Mouse (Mus musculus): Measurements from ENCODE around the gene Tff1. TPM values are rescaled to one million over a fixed set of nuclear protein-coding genes. Genes with fewer than 3 reads are reported as not detected.

The Tff1 gene
- polyA plus RNA-seq, 1 experiment from 2014 or later, result not detected

DNA sequence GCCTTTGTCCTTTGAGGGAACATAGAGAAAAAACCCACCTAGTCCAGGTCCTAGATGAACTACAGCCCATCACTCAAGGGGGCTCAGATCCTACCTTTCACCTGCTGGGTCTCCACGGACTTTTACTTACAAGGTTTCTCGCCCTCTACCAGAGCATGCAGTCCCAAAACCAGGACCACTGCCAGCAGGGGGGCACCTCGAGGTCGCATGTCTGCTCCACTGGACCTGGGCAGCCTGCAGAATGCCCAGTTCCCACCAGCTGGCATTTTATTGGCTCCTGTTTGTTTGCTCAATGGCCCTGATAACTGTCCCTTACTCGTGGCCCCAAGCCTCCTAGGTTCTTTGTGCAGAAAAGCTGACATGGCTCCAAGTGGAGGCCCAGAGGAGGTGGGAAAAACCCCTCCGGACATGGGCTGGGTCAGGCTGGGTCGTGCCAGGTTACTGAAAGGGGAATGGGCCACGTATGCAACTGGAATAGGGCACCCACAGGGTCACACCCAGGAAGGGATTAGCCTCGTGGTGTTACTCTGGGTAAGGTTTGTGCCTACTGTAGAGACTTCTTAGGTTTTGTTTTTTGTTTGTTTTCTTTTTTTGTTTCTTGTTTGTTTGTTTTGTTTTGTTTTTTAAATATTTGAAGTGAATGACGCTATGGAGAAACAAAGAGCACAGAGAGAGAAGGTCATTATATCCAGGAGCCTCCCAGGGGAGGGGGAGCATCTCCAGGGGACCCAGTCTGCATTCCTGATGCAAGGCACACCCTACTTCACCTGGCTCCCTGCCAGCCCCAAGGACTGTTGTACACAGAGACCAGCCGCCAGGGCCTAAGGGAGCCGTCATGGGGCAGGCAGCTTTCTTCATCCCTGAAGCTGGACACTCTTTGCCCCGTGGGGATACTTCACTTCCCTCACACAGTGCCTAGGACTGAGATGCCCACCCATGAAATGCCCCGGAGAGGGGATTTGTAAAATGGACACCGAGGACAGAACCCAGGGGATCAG, 20.7 kb downstream of the Tff1 start, which contains the start of gene Tff2:
TSS of gene Tff2 (minus strand) at position 243 of the 998 bp plus-strand sequence.
- peak; percentile 56 for DNase-seq
- H3K4me1 ChIP-seq (ENCODE audit: control insufficient read depth, insufficient read depth, low read length), result no peaks in the 10 kb centered on the region
- H3K4me2 ChIP-seq (ENCODE audit: low read length), result no peak within 1 kb of the TSS
- no peak within 1 kb of the TSS for H3K27ac ChIP-seq (replicated peaks; ENCODE audit: low read depth, low read length)
- no peaks in the 10 kb centered on the region for H3K27me3 ChIP-seq (ENCODE audit: control insufficient read depth, insufficient read depth, low read length)
- no peaks in the 10 kb centered on the region for H3K36me3 ChIP-seq (ENCODE audit: control insufficient read depth, insufficient read depth, low read length)
- H3K9ac ChIP-seq (replicated peaks; ENCODE audit: low read length), result no peak within 1 kb of the TSS
- ATAC-seq (ENCODE audit: low FRiP score, low TSS enrichment), result no peak
- H3K4me3 ChIP-seq (replicated peaks; ENCODE audit: low read depth, low read length), result no peak within 1 kb of the TSS
- peaks cover 3% of the 10 kb centered on the region; the same call in 1 of the 2 replicates for H3K9me3 ChIP-seq (ENCODE audit: control insufficient read depth, low read length)
- 70% methylated on average over 15 of the region's 15 CpGs for WGBS

DNA sequence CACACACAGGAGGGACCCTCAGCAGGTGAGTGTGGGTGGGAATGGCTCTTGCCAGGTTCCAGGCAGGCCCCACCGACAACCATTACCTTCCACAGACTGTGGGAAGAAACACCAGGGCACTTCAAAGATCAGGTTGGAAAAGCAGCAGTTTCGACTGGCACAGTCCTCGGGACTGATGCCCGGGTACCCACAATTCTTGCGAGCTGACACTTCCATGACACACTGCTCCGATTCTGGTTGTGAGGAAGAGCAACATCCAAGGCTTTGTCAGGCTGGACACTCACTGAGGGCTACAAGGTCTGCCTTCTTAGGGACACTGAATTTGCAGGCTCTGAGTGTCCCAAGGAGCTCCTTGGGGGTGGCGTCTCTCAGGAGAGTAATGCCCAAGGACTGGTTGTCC, 23.0 kb downstream of the Tff1 start:
- Histone ChIP-seq H3K27ac (replicated peaks; ENCODE audit: low read depth, low read length) (no peak overlapping the region), H3K4me3 (replicated peaks; ENCODE audit: low read depth, low read length) (no peak overlapping the region), H3K9me3 (ENCODE audit: control insufficient read depth, low read length) (no peaks in the 10 kb centered on the region), H3K4me1 (ENCODE audit: control insufficient read depth, insufficient read depth, low read length) (no peaks in the 10 kb centered on the region), H3K9ac (replicated peaks; ENCODE audit: low read length) (no peak overlapping the region), H3K27me3 (ENCODE audit: control insufficient read depth, insufficient read depth, low read length) (no peaks in the 10 kb centered on the region), H3K36me3 (ENCODE audit: control insufficient read depth, insufficient read depth, low read length) (no peaks in the 10 kb centered on the region), H3K4me2 (ENCODE audit: low read length) (no peak overlapping the region)
- 91% methylated on average over 7 of the region's 7 CpGs for whole genome bisulfite sequencing
- no peak for DNase-seq
- ATAC-seq (ENCODE audit: low FRiP score, low TSS enrichment), result no peak

DNA sequence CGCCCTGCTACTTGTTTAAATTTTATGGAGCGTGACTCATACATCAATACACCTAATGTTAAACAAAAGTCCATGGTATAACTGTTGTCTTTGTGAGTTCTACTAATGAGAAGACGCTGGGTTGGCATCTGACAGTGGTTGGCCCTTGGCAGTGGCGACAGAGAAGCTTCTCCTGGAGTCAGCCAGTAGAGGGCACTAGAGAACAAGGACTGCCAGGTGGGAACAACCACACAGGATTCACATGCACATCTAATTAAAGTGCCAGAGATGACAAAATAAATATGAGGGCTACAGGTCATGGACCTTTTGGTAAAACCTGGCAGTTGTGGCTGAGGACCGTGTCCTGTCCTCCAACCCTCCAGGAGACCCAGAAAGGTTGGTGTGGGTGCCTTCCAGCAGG, 26.7 kb downstream of the Tff1 start:
- 27% methylated on average over 5 of the region's 5 CpGs for WGBS
- no peak overlapping the region for H3K4me3 ChIP-seq (replicated peaks; ENCODE audit: low read depth, low read length)
- no peak overlapping the region for H3K4me2 ChIP-seq (ENCODE audit: low read length)
- no peaks in the 10 kb centered on the region for H3K36me3 ChIP-seq (ENCODE audit: control insufficient read depth, insufficient read depth, low read length)
- H3K9ac ChIP-seq (replicated peaks; ENCODE audit: low read length), result no peak overlapping the region
- no peak for ATAC-seq (ENCODE audit: low FRiP score, low TSS enrichment)
- DNase-seq, result peak; percentile 86
- no peak overlapping the region for H3K27ac ChIP-seq (replicated peaks; ENCODE audit: low read depth, low read length)
- H3K9me3 ChIP-seq (ENCODE audit: control insufficient read depth, low read length), result no peaks in the 10 kb centered on the region
- no peaks in the 10 kb centered on the region for H3K4me1 ChIP-seq (ENCODE audit: control insufficient read depth, insufficient read depth, low read length)
- H3K27me3 ChIP-seq (ENCODE audit: control insufficient read depth, insufficient read depth, low read length), result no peaks in the 10 kb centered on the region

DNA sequence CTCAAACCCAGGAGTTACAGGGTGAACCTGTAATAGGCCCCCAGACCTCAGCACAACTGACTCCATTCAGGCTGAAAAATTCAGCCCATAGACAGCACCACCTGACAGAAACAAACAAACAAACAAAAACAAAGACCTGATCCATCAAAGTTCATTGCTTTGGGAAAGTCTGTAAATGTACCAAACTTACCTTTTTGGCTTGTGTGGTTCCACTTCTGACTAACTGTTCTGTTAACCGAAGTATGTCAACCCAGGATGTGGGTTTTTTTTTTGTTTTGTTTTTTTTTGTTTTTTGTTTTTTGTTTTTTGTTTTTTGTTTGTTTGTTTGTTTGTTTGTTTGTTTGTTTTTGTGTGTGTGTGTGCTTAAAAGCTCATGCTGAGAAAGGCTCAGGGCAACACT, 28.3 kb downstream of the Tff1 start:
- no peak overlapping the region for H3K9ac ChIP-seq (replicated peaks; ENCODE audit: low read length)
- 89% methylated on average over 1 of the region's 1 CpGs for WGBS
- no peaks in the 10 kb centered on the region for H3K4me1 ChIP-seq (ENCODE audit: control insufficient read depth, insufficient read depth, low read length)
- no peak overlapping the region for H3K27ac ChIP-seq (replicated peaks; ENCODE audit: low read depth, low read length)
- no peaks in the 10 kb centered on the region for H3K27me3 ChIP-seq (ENCODE audit: control insufficient read depth, insufficient read depth, low read length)
- H3K4me2 ChIP-seq (ENCODE audit: low read length), result no peak overlapping the region
- no peaks in the 10 kb centered on the region for H3K36me3 ChIP-seq (ENCODE audit: control insufficient read depth, insufficient read depth, low read length)
- ATAC-seq (ENCODE audit: low FRiP score, low TSS enrichment) (no peak), DNase-seq (no peak)
- no peak overlapping the region for H3K4me3 ChIP-seq (replicated peaks; ENCODE audit: low read depth, low read length)
- no peaks in the 10 kb centered on the region for H3K9me3 ChIP-seq (ENCODE audit: control insufficient read depth, low read length)

GRCm38 (mm10) chr17:31136291-31136690, 28.8 kb downstream of the Tff1 start:
- WGBS, result 69% methylated on average over 3 of the region's 3 CpGs
- Histone ChIP-seq H3K27ac (replicated peaks; ENCODE audit: low read depth, low read length) (no peak overlapping the region), H3K4me2 (ENCODE audit: low read length) (no peak overlapping the region), H3K9me3 (ENCODE audit: control insufficient read depth, low read length) (no peaks in the 10 kb centered on the region), H3K9ac (replicated peaks; ENCODE audit: low read length) (no peak overlapping the region), H3K4me1 (ENCODE audit: control insufficient read depth, insufficient read depth, low read length) (no peaks in the 10 kb centered on the region), H3K4me3 (replicated peaks; ENCODE audit: low read depth, low read length) (no peak overlapping the region), H3K27me3 (ENCODE audit: control insufficient read depth, insufficient read depth, low read length) (no peaks in the 10 kb centered on the region), H3K36me3 (ENCODE audit: control insufficient read depth, insufficient read depth, low read length) (no peaks in the 10 kb centered on the region)
- ATAC-seq (ENCODE audit: low FRiP score, low TSS enrichment) (no peak), DNase-seq (no peak)

DNA sequence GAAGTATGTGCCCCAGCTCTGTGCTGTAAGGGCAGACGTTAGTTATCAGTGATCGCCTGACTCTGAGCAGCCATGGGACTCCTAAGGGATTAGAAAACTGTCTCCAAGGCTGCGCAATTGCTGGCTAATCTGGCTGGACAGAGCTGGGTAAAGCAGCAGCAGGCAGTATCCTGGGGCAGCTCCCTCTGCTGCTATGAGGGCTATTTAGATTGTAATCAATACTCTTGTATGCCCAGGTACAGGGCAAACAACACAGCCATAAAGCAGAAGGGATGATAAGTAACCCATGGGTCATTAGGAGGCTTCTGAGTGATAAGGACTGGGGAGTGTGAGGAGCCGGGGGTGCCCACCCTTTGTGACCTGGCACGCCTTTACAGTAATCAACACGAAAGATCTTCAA, 30.2 kb downstream of the Tff1 start:
- Histone ChIP-seq H3K4me1 (ENCODE audit: control insufficient read depth, insufficient read depth, low read length) (no peaks in the 10 kb centered on the region), H3K4me3 (replicated peaks; ENCODE audit: low read depth, low read length) (no peak overlapping the region), H3K9ac (replicated peaks; ENCODE audit: low read length) (no peak overlapping the region), H3K27me3 (ENCODE audit: control insufficient read depth, insufficient read depth, low read length) (no peaks in the 10 kb centered on the region), H3K27ac (replicated peaks; ENCODE audit: low read depth, low read length) (no peak overlapping the region), H3K36me3 (ENCODE audit: control insufficient read depth, insufficient read depth, low read length) (no peaks in the 10 kb centered on the region), H3K9me3 (ENCODE audit: control insufficient read depth, low read length) (no peaks in the 10 kb centered on the region), H3K4me2 (ENCODE audit: low read length) (no peak overlapping the region)
- ATAC-seq (ENCODE audit: low FRiP score, low TSS enrichment) (no peak), DNase-seq (no peak)
- WGBS, result 78% methylated on average over 6 of the region's 6 CpGs

DNA sequence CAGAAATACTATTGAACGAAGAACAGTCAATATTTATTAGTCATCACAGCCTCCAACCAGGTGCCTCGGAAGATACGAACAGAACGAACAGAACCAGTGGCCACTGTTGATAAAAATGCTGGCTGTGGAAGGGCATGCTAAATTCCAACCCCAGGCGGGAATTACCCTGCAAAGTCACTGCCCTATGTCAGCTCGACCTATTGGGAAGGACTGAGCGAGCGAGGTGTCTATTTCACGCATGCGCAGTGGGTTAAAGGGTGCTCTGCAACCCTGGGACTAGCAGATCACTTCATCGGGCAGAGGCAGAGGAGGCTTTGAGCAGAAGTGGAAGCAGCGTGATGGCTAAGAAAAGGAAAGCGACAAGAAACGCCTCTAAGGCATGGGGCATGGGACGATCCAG, 31.3 kb downstream of the Tff1 start:
- Histone ChIP-seq H3K4me1 (ENCODE audit: control insufficient read depth, insufficient read depth, low read length) (0 out of 2 replicates have a peak, but pooled peaks cover 5% of the 10 kb centered on the region), H3K9me3 (ENCODE audit: control insufficient read depth, low read length) (no peaks in the 10 kb centered on the region), H3K36me3 (ENCODE audit: control insufficient read depth, insufficient read depth, low read length) (no peaks in the 10 kb centered on the region), H3K27me3 (ENCODE audit: control insufficient read depth, insufficient read depth, low read length) (no peaks in the 10 kb centered on the region), H3K4me3 (replicated peaks; ENCODE audit: low read depth, low read length) (no peak overlapping the region), H3K4me2 (ENCODE audit: low read length) (no peak overlapping the region), H3K9ac (replicated peaks; ENCODE audit: low read length) (no peak overlapping the region), H3K27ac (replicated peaks; ENCODE audit: low read depth, low read length) (no peak overlapping the region)
- 87% methylated on average over 15 of the region's 15 CpGs for WGBS
- ATAC-seq (ENCODE audit: low FRiP score, low TSS enrichment), result no peak
- DNase-seq, result no peak

DNA sequence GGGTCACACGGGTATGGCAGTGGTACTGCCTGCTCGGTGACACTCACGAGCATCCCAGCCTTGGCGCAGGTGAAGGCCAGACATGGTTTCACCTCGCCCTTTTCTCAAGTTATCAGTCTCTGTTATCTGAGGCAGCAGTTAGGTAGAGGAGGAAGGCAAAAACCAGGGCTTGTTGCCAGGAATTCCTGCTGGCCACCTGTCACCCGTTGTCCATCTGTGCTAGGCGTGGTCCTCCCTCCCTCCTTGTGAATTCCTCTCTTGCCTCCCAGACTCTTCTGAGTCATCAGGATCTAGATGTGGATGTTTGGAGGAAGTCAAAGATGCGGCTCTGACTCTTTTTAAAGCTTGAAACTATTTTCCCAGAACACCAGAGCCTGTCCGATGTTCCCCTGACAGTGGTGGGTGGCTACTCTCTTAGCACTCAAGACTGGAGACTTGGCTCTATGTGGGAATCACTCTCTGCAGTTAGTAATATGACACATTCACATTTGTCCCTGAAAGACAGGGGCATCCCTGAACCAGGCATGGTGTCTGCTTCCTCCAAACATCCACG, 33.7 kb downstream of the Tff1 start:
- no peak overlapping the region for H3K4me3 ChIP-seq (replicated peaks; ENCODE audit: low read depth, low read length)

More for the DNA sequence above, 33.7 kb downstream of the Tff1 start:
- Histone ChIP-seq H3K27me3 (ENCODE audit: control insufficient read depth, insufficient read depth, low read length) (no peaks in the 10 kb centered on the region), H3K4me1 (ENCODE audit: control insufficient read depth, insufficient read depth, low read length) (0 out of 2 replicates have a peak, but pooled peaks cover 5% of the 10 kb centered on the region), H3K27ac (replicated peaks; ENCODE audit: low read depth, low read length) (no peak overlapping the region), H3K9ac (replicated peaks; ENCODE audit: low read length) (no peak overlapping the region), H3K4me2 (ENCODE audit: low read length) (no peak overlapping the region), H3K9me3 (ENCODE audit: control insufficient read depth, low read length) (no peaks in the 10 kb centered on the region), H3K36me3 (ENCODE audit: control insufficient read depth, insufficient read depth, low read length) (no peaks in the 10 kb centered on the region)
- WGBS, result 85% methylated on average over 10 of the region's 10 CpGs
- ATAC-seq (ENCODE audit: low FRiP score, low TSS enrichment) (no peak), DNase-seq (no peak)
